Mouse (Mus musculus): ENCODE measurements around the gene Slpi. TPM values are rescaled to one million over a fixed set of nuclear protein-coding genes. Genes with fewer than 3 reads are reported as not detected.

The Slpi gene
- polyA plus RNA-seq, 1 experiment from 2014 or later: 0.96 TPM

GRCm38 (mm10) chr2:164419489-164419888 lies 30.6 kb upstream of the Slpi start:
- no peak overlapping the region for H3K9ac ChIP-seq
- H3K27ac ChIP-seq: no peak overlapping the region
- H3K36me3 ChIP-seq: peaks cover 4% of the 10 kb centered on the region; the same call in 1 of the 2 replicates
- H3K9me3 ChIP-seq: no peaks in the 10 kb centered on the region
- H3K4me2 ChIP-seq (replicated peaks): no peak overlapping the region
- no peak for ATAC-seq (ENCODE audit: insufficient number of reproducible peaks, insufficient read depth, low FRiP score, low TSS enrichment)
- H3K4me1 ChIP-seq: peaks cover 4% of the 10 kb centered on the region; the same call in 1 of the 2 replicates
- H3K4me3 ChIP-seq: no peak overlapping the region
- peaks cover 6% of the 10 kb centered on the region for H3K27me3 ChIP-seq
- WGBS: 0% methylated on average over 3 of the region's 3 CpGs

DNA sequence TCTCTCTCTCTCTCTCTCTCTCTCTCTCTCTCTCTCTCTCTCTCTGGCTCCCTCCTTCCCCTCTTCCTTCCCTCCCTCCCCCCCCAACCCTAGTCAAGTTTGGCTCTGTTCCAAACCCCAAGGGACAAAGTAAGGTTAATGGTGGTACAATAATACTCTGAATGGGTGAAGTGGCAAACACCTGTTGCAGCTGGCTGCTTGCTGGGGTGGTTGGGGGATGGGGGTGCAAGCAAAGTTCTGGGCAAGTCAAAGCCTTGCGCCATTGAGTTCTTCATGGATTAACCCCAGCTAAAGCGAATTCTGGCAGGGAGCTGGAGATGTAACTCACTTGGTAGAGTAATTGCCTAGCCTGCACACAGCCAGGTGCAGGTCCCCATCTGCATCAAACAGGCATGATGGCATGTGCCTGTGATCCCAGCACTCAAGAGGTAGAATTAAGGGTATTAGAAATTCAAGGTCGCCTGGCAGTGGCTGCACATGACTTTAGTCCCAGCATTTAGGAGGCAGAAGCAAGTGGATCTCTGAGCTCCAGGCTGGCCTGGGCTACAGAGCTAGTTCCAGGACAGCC lies 29.5 kb upstream of the Slpi start:
- H3K4me1 ChIP-seq: peaks cover 10% of the 10 kb centered on the region; the same call in 1 of the 2 replicates
- H3K27me3 ChIP-seq: peaks cover 17% of the 10 kb centered on the region
- H3K4me3 ChIP-seq: no peak overlapping the region
- no peak for ATAC-seq (ENCODE audit: insufficient number of reproducible peaks, insufficient read depth, low FRiP score, low TSS enrichment)
- WGBS: 26% methylated on average over 3 of the region's 3 CpGs
- no peak overlapping the region for H3K9ac ChIP-seq
- H3K27ac ChIP-seq: no peak overlapping the region
- no peak overlapping the region for H3K4me2 ChIP-seq (replicated peaks)
- no peaks in the 10 kb centered on the region for H3K36me3 ChIP-seq
- H3K9me3 ChIP-seq: no peaks in the 10 kb centered on the region

GRCm38 (mm10) chr2:164417198-164417597 lies 28.3 kb upstream of the Slpi start:
- WGBS: 0% methylated on average over 2 of the region's 2 CpGs
- peaks cover 20% of the 10 kb centered on the region for H3K27me3 ChIP-seq

DNA sequence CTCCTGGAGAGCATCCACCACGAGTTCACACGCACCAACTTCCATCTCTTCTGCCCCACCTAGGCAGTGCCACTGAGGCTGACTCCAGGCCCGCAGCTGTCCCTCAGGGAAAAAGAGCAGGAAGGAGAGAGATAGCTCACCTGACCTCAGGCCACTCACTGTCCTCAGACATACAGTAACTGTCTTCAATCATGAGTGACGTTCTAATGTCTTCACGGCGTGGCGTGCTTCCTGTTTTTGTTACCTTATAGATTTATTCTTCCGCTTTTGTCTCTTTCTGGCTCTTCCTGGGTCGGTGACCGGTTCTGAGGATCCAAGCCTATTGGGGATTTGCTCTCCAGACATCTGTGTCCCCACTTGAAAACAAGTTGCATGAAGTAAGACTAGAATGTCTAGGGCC lies 25.7 kb upstream of the Slpi start:
- 65% methylated on average over 10 of the region's 10 CpGs for WGBS
- Histone ChIP-seq H3K27ac (no peak overlapping the region), H3K36me3 (no peaks in the 10 kb centered on the region), H3K9me3 (no peaks in the 10 kb centered on the region), H3K4me1 (peaks cover 6% of the 10 kb centered on the region; the same call in 1 of the 2 replicates), H3K4me2 (replicated peaks) (peak overlapping the region; percentile 50), H3K9ac (no peak overlapping the region), H3K4me3 (peak overlapping the region; percentile 15; the same call in 1 of the 2 replicates), H3K27me3 (peaks cover 34% of the 10 kb centered on the region)
- no peak; the same call in 1 of the 2 replicates for ATAC-seq (ENCODE audit: insufficient number of reproducible peaks, insufficient read depth, low FRiP score, low TSS enrichment)

More at GRCm38 (mm10) chr2:164417198-164417597, 28.3 kb upstream of the Slpi start:
- peaks cover 10% of the 10 kb centered on the region; the same call in 1 of the 2 replicates for H3K4me1 ChIP-seq
- no peak for ATAC-seq (ENCODE audit: insufficient number of reproducible peaks, insufficient read depth, low FRiP score, low TSS enrichment)
- H3K36me3 ChIP-seq: no peaks in the 10 kb centered on the region
- no peak overlapping the region for H3K4me2 ChIP-seq (replicated peaks)
- H3K9me3 ChIP-seq: no peaks in the 10 kb centered on the region
- no peak overlapping the region for H3K4me3 ChIP-seq
- H3K27ac ChIP-seq: no peak overlapping the region
- H3K9ac ChIP-seq: no peak overlapping the region

DNA sequence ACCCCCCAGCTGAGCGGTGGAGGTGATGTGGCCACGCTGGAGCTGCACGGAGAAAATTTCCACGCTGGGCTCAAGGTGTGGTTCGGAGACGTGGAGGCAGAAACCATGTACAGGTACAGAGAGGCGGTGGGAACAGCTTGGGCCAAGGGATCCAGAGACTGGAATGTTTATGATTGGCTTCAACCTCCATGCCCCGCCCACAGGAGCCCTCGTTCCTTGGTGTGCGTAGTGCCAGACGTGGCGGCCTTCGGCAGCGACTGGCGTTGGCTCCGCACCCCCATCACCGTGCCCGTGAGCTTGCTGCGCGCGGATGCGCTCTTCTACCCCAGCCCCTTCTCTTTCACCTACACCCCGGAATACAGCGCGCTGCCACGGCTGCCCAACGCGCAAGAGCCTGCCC lies 25.3 kb upstream of the Slpi start:
- peaks cover 6% of the 10 kb centered on the region; the same call in 1 of the 2 replicates for H3K4me1 ChIP-seq
- no peak overlapping the region for H3K9ac ChIP-seq
- peaks cover 38% of the 10 kb centered on the region for H3K27me3 ChIP-seq
- H3K4me3 ChIP-seq: peak overlapping the region; percentile 15; the same call in 1 of the 2 replicates
- no peak for ATAC-seq (ENCODE audit: insufficient number of reproducible peaks, insufficient read depth, low FRiP score, low TSS enrichment)
- no peak overlapping the region for H3K27ac ChIP-seq
- WGBS: 24% methylated on average over 28 of the region's 28 CpGs
- no peaks in the 10 kb centered on the region for H3K9me3 ChIP-seq
- H3K4me2 ChIP-seq (replicated peaks): peak overlapping the region; percentile 50
- no peaks in the 10 kb centered on the region for H3K36me3 ChIP-seq

GRCm38 (mm10) chr2:164407708-164408107 lies 18.8 kb upstream of the Slpi start:
- no peak overlapping the region for H3K9ac ChIP-seq

GRCm38 (mm10) chr2:164405519-164405918 lies 16.6 kb upstream of the Slpi start:
- H3K9me3 ChIP-seq: no peaks in the 10 kb centered on the region
- no peak overlapping the region for H3K9ac ChIP-seq
- peaks cover 97% of the 10 kb centered on the region for H3K27me3 ChIP-seq
- H3K36me3 ChIP-seq: no peaks in the 10 kb centered on the region
- no peak overlapping the region for H3K4me2 ChIP-seq (replicated peaks)
- no peak overlapping the region for H3K27ac ChIP-seq
- peaks cover 34% of the 10 kb centered on the region; the same call in 1 of the 2 replicates for H3K4me1 ChIP-seq
- WGBS: 31% methylated on average over 5 of the region's 5 CpGs
- no peak overlapping the region for H3K4me3 ChIP-seq
- ATAC-seq (ENCODE audit: insufficient number of reproducible peaks, insufficient read depth, low FRiP score, low TSS enrichment): no peak

More at GRCm38 (mm10) chr2:164407708-164408107, 18.8 kb upstream of the Slpi start:
- no peaks in the 10 kb centered on the region for H3K9me3 ChIP-seq
- no peak overlapping the region for H3K27ac ChIP-seq
- H3K4me1 ChIP-seq: peaks cover 26% of the 10 kb centered on the region; the same call in 1 of the 2 replicates
- 0 out of 2 replicates have a peak overlapping the region, but pooled peaks have one; percentile 13 for H3K4me2 ChIP-seq (replicated peaks)
- H3K27me3 ChIP-seq: peaks cover 82% of the 10 kb centered on the region
- ATAC-seq (ENCODE audit: insufficient number of reproducible peaks, insufficient read depth, low FRiP score, low TSS enrichment): no peak
- H3K4me3 ChIP-seq: no peak overlapping the region
- WGBS: 1% methylated on average over 22 of the region's 22 CpGs
- no peaks in the 10 kb centered on the region for H3K36me3 ChIP-seq

- 0 out of 2 replicates have a peak within 1 kb of the TSS, but pooled peaks have one; percentile 17 for H3K27ac ChIP-seq
- peaks cover 35% of the 10 kb centered on the region; the same call in 1 of the 2 replicates for H3K4me1 ChIP-seq
- H3K27me3 ChIP-seq: peaks cover 97% of the 10 kb centered on the region
- no peaks in the 10 kb centered on the region for H3K9me3 ChIP-seq
- no peak for ATAC-seq (ENCODE audit: insufficient number of reproducible peaks, insufficient read depth, low FRiP score, low TSS enrichment)
- no peaks in the 10 kb centered on the region for H3K36me3 ChIP-seq
- peak within 1 kb of the TSS; percentile 36 for H3K9ac ChIP-seq
- 7% methylated on average over 9 of the region's 9 CpGs for WGBS
- H3K4me2 ChIP-seq (replicated peaks): peak within 1 kb of the TSS; percentile 63
- peak within 1 kb of the TSS; percentile 41 for H3K4me3 ChIP-seq
Measured at GRCm38 (mm10) chr2:164405060-164405459, 16.2 kb upstream of the Slpi start, which contains the start of gene Matn4. Matn4 (minus strand) TSS chr2:164405160.

DNA sequence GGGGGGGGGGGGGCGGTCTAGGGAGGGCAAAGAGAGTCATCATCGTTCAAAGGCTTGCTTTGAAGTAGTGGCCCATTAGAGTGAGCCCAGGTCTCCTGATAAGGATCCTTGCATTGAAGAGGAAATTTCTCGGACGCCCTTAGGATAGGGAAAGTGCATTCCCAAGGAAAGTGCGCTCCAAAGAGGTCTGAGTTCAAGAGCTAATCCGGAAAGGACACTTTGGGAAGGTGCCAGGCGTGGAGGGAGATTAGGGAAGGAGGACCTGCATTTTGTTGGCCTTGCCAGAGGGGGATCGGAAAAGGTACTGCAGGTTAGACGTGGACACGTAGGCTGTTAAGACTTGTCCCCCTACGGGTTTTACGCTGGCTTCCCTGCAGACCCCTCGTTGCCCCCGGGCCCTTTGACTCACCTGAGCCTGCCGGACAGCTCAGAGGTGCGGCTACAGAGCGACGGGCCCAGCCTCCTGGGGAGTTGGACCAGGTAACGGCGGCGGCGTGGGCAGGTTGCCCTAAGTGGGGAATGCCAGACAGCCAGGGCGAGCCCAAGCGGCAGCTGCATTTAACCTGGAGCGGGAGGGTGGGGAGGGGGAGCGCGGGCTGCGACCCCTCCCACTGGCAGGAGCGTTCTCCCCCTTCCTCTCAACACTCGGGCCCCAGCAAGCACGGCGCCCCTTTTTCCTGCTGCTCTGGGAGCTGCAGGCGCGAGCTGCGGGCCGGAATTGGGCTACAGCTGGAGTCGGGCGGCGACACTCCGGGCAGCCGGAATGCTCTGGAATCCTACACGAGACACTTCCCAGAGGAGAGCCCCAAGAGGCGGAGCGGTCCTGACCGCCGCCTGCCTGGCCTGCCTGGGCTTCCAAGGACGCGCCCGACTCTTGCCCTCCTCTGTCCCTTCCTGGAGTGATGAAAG lies 15.4 kb upstream of the Slpi start:
- Histone ChIP-seq H3K9me3 (no peaks in the 10 kb centered on the region), H3K27ac (0 out of 2 replicates have a peak overlapping the region, but pooled peaks have one; percentile 17), H3K27me3 (peaks cover 98% of the 10 kb centered on the region), H3K36me3 (no peaks in the 10 kb centered on the region), H3K4me1 (peaks cover 35% of the 10 kb centered on the region; the same call in 1 of the 2 replicates), H3K4me3 (peak overlapping the region; percentile 41), H3K4me2 (replicated peaks) (peak overlapping the region; percentile 63), H3K9ac (peak overlapping the region; percentile 36)
- 1% methylated on average over 49 of the region's 49 CpGs for WGBS
- ATAC-seq (ENCODE audit: insufficient number of reproducible peaks, insufficient read depth, low FRiP score, low TSS enrichment): no peak

GRCm38 (mm10) chr2:164403396-164404081 lies 14.6 kb upstream of the Slpi start:
- Histone ChIP-seq H3K9ac (no peak overlapping the region), H3K36me3 (no peaks in the 10 kb centered on the region), H3K4me3 (peak overlapping the region; percentile 41), H3K4me1 (peaks cover 35% of the 10 kb centered on the region; the same call in 1 of the 2 replicates), H3K9me3 (no peaks in the 10 kb centered on the region), H3K27me3 (peaks cover 95% of the 10 kb centered on the region), H3K27ac (no peak overlapping the region), H3K4me2 (replicated peaks) (peak overlapping the region; percentile 63)
- WGBS: 5% methylated on average over 14 of the region's 14 CpGs
- no peak for ATAC-seq (ENCODE audit: insufficient number of reproducible peaks, insufficient read depth, low FRiP score, low TSS enrichment)

DNA sequence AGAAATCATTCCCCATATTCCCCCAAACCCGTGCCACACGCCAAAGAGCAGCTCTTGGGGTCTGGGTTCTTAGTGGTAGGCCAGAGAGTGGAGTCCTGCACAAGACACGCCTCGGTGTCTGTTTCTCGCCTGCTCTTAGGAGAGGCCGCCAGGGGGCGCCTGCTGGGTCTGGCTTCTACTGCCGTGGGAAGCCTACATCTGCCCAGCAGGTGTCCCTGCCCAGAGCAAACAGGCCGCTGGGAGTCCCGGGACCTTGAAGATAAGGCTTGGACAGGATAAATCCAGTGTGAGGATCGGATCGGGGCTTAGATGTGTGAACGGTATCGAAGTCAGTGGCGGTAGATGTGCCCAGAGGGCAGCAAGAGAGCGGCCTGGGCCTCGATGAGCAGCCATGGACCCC lies 14.0 kb upstream of the Slpi start, which contains the start of gene Rbpjl:
TSS of gene Rbpjl (plus strand) at position 236 of the 400 bp plus-strand sequence.
- ATAC-seq (ENCODE audit: insufficient number of reproducible peaks, insufficient read depth, low FRiP score, low TSS enrichment): 0 out of 2 replicates have a peak, but pooled peaks have one; percentile 18
- Histone ChIP-seq H3K4me2 (replicated peaks) (peak within 1 kb of the TSS; percentile 63), H3K36me3 (no peaks in the 10 kb centered on the region), H3K9ac (no peak within 1 kb of the TSS), H3K9me3 (no peaks in the 10 kb centered on the region; the same call in 1 of the 2 replicates), H3K4me3 (peak within 1 kb of the TSS; percentile 41), H3K27me3 (peaks cover 89% of the 10 kb centered on the region), H3K4me1 (peaks cover 34% of the 10 kb centered on the region; the same call in 1 of the 2 replicates), H3K27ac (no peak within 1 kb of the TSS)
- 7% methylated on average over 17 of the region's 17 CpGs for WGBS
